Mouse (Mus musculus): ENCODE data around the gene Ascl2.

Ascl2 gene

DNA sequence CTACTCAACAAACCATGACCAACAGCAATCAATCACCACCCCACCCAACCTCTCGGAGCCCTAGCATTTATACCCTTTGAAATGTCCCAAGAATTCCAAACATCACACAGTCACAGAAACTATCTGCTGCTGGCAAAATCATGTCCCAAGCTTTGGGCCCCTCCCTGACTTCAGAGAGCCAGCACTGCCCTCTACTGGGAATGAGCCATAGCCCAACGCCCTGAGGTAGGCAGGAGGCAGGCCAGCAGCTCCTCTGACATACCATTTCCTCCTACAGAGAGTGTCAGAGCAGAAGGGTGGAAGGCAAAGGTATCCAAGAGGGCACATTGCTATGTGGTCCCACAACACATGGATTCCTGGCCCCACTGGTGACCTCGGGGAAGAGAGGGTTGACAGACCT is 33.6 kb upstream of the Ascl2 start:
- DNase-seq (ENCODE audit: inconsistent ontology term), result peak; percentile 50

GRCm38 (mm10) chr7:142997403-142998150 is 28.5 kb upstream of the Ascl2 start:
- DNase-seq (ENCODE audit: inconsistent ontology term), result no peak

DNA sequence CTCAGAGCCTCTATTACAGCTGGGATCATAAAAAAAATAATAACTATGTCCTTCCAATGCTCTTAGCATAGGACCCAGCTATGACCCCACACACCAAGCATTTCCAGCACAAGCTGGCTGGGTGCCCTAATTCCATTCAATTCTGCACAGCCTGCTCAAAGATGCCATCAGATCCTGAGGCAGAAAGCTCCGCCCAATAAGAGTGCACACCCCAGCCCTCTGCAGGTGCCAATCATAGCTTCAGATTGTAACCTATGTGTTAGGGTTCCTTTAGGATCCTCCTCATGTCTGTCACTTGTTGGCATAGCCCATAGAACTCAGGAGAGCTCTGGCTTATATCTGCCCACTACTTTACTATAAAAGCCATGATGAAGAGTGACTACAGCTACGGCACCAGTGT is 27.9 kb upstream of the Ascl2 start:
- DNase-seq (ENCODE audit: inconsistent ontology term), result no peak

DNA sequence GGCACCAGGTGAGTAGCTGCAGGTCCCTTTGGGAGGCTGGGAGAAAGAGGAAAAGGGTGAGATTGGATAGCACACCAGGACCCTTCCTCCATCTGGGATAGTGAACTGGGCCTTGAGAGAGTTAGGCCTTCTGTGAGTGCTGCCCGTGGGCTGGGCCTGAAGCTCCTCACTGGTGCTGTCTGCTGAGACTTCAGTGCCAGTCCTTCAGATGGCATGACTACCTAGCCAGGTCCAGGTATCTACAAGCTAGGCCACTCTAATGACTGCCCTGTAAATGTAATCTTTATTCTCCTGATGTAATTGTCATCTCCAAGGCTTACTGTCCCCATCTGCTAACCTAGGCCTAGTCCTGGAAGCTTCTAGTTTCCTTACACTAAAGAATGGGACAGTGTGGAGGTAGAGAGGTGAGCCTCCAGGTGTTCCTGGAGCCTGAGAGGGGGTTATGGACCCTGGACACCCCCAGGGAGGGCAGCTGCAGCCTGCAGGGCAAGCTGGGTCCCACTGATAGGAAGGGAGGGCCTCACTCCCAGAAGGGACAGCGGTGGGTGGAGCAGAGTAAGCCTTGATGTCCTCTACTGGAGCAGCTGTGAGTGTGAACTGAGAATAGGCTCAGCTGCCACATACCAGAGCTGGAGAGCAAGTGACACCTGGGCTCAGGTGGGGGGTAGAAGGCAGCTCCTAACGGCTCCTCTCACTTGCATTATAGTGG is 26.7 kb upstream of the Ascl2 start:
- no peak for DNase-seq (ENCODE audit: inconsistent ontology term)

GRCm38 (mm10) chr7:142995004-142995403 is 25.9 kb upstream of the Ascl2 start:
- no peak for DNase-seq (ENCODE audit: inconsistent ontology term)

DNA sequence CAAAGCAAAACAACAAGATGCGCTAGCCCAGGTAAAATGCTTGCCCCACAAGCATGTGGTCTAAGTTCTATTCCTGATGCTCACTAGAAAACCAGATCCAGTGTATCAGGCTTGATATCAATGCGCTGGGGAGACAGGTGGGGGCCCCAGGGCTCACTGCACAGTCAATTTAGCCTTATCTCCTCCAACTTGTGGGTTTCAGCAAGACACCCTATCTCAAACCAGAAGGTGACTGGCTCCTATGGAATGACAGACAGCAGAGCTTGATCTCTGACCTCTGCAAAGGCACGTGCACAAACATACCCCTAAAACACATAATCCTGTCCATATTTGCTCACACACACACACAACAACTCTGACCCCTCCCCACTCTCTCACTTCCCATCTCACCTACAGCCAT is 18.7 kb upstream of the Ascl2 start:
- DNase-seq (ENCODE audit: inconsistent ontology term), result no peak

GRCm38 (mm10) chr7:142985146-142985545 is 16.1 kb upstream of the Ascl2 start:
- DNase-seq (ENCODE audit: inconsistent ontology term), result no peak

- DNase-seq (ENCODE audit: inconsistent ontology term), result no peak
Measured at GRCm38 (mm10) chr7:142981908-142982307, 12.8 kb upstream of the Ascl2 start.

DNA sequence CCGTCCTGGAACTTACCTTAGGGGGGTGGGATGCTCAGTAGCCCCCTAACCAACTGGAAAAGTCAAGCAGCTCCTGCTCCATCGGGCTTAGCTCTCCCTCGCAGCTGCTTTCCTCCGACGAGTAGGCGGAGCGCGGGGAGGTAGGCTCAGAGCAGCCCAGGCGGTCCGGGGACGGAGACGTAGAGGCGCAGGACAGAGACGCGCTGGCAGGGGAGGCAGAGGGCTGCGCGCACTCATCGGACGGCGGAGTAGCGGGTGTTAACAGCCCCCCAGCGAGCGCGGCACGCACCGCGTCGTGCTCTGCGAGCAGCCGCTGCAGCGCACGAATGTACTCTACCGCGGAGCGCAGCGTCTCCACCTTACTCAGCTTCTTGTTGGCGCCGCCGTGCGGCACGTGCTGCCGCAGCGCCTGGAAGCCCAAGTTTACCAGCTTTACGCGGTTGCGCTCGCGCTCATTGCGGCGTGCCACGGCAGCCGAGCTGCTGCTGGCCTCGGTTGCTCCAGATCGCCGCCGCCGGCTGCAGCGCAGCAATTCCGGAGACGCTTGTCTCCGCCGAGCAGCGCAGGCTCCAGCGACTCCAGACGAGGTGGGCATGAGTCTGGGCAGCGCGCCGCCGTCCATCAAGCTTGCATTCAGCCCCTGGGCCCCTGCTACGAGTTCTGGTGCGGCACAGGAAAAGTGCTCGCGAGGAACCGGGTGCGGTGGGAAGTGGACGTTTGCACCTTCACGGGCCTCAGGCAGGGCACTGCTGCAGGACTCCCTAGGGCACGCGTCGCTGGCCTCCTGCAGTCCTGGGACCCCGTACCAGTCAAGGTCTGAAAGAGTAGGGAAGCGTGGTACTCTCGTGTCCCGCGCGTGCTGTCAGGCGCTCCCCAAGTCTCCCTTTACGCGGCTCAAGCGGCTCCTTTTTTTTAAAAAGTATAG is 918 bp downstream of the Ascl2 start:
- peak; percentile 50 for DNase-seq (ENCODE audit: inconsistent ontology term)

DNA sequence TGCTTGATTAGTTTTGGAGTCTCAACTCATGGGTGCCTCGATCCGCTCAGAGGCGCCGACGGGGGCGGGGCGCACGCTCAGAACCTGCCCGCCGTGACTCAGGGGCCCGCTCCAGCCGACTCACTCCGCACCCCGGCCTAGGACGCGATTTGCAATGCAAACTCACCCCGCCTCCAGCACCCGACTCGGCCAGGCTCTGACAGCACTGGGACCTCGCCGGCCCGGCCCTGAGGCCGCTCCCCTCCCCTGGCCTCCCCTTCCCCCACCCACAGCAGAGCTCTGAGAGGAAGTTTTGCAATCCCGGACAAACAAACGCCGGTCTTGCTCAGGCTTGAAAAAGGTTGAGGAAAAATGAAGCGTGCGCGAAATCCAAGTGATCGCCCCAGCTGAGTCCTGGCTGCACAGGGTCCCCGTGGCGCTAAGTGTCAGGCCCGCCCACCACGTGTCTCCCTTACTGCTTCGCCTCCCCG is 1.6 kb downstream of the Ascl2 start:
- peak; percentile 46 for DNase-seq (ENCODE audit: inconsistent ontology term)

DNA sequence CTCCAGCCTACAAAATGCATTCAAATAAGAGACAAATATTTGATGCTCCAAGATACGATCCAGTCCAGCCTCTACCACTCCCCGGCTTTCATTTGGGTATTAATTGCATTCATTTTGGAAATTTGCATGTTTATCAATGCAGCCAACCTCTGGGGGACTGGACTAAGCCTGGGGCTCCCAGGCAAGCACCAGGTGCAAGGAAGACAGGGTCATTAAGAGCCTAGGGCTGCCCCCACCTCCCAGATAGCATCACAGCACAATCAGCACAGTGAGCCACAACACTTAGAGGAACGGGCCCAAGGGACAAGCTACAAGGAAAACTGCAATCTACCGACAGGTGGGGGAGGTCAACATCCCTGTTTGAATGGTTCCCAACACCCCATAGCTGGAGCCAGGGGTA is 9.3 kb downstream of the Ascl2 start:
- DNase-seq (ENCODE audit: inconsistent ontology term), result no peak

GRCm38 (mm10) chr7:142958817-142959216 is 10.2 kb downstream of the Ascl2 start:
- DNase-seq (ENCODE audit: inconsistent ontology term), result no peak

DNA sequence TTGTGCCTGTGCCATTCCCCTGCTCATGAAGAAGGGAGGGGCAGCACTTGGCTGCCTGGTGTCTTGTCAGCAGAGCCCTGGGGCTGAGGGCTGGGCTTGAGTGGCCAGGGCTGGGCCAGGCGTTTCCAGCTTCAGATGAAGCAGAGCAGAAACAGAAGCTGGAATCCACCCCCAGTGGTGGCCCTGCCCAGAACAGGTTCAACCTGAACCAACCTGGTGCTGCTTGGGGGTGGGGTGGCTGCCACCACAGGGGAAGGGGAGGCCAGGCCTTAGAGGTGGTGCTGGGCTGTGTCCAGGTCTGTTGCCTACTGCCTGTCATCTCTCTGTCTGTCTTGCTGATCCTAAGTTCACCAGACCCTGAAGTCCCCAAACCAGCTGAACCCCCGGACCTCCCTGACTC is 13.0 kb downstream of the Ascl2 start:
- no peak for DNase-seq (ENCODE audit: inconsistent ontology term)

DNA sequence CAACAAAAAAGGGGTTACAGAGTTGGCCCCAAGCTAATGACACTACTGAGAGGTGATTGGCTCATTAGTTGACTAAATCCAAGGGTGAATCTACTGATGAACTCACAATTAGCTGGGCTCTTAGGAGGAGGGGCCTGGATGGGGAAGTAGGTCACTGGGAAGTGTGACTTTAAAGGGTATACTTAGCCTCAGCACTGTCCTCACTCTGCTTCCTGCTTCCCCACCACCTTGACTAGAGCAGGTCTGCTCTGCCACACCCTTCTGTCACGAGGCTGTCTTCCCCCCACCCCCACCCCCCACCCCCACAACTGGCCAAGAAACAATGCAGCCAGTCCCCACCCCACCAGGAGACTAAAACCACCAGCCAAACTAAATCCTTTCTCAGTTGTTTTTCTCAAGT is 19.5 kb downstream of the Ascl2 start:
- DNase-seq (ENCODE audit: inconsistent ontology term), result no peak

- peak; percentile 45 for DNase-seq (ENCODE audit: inconsistent ontology term)
Measured at GRCm38 (mm10) chr7:142937631-142938030, 31.4 kb downstream of the Ascl2 start.

DNA sequence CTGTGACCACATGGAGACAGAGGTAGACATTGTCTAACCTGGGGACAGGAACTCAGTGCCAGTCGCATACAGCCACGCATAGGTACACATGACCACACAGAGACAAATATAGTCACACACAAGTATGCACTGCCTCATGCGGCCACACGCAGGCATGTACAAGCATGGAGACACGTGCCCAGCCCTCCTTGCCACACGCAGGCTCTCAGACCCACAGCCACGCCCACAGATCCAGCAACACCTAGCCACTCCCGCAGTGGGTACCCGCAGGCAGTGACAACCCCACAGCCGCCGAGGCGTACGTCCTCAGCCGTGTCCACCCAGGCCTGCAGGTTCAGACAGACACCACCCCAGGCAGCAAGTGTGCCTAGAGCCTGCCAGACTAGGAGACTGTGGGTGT is 33.4 kb downstream of the Ascl2 start:
- no peak for DNase-seq (ENCODE audit: inconsistent ontology term)

DNA sequence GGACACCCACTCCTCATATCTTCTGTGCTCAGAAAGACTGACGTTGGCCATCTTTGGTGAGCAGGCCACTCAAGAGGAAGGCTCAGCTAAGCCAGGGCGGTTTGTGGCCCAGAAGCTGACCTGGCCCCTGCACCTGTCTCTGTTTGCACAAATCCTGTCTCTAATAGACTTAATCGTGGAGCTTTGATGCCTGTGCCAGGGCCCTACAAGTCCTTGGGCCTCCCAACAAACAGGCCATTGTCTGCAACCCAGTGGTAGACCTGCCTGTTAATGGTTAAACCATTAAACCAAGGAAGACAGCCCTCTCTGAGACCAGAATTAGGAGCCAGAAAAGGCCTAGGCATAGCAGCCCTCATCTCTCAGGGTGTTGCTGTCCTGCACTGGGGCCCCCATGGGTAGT is 36.6 kb downstream of the Ascl2 start:
- DNase-seq (ENCODE audit: inconsistent ontology term), result no peak

DNA sequence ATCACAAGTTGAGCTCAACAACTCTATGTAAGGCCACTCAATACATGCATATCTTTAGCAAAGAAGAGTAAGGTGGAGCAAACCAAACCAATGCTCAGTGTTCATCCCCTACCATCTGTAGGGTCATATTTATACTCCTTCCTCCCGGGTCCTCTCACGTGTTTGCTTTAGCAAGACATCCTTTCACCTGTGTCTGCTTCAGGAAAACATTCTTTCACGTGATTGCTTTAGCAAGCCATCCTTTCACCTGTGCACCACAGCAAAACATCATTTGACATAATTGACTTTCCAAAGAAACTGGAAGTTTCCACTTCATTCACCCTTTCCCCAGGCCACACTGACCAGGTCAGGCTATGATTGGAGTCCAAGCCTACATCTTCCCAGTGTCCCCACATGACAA is 38.0 kb downstream of the Ascl2 start, which contains the start of gene Th:
Th (minus strand) TSS at position 101 of the 400 bp plus-strand sequence.
- DNase-seq (ENCODE audit: inconsistent ontology term), result no peak

DNA sequence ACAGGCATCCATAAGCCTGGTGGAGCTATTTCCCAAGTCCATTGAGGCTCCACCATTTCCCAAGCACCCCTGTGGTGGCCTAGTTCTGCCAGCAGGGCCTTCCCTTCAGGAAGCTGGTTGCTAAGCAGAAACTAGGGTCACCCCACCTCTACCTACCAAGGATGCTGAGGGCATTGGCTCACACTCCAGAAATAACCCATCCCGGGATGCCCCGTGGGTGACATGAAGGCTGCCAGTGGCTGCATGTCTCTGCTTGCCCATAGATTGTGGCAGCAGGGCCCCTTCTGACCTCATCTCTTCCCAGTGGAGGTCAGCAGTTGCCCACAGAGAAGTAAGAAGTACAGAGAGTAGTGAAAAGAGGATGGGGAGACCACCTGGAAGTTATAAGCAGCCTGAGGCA is 39.5 kb downstream of the Ascl2 start:
- no peak for DNase-seq (ENCODE audit: inconsistent ontology term)

GRCm38 (mm10) chr7:142927293-142927692 is 41.8 kb downstream of the Ascl2 start:
- DNase-seq (ENCODE audit: inconsistent ontology term), result no peak

GRCm38 (mm10) chr7:142918641-142919628 is 50.1 kb downstream of the Ascl2 start:
- peak; percentile 70 for DNase-seq (ENCODE audit: inconsistent ontology term)

Data from Muller cell, postnatal 12 days (primary cell).